Mouse (Mus musculus): ENCODE results near the gene Gramd1c.

Gene Gramd1c

GRCm38 (mm10) chr16:44063025-44063894, at the start of gene Gramd1c:
Gene Gramd1c (minus strand): TSS chr16:44063345.
- peak; percentile 55 to 56 for DNase-seq

GRCm38 (mm10) chr16:44109002-44109401, 45.9 kb upstream of the Gramd1c start:
- no peak for DNase-seq

- DNase-seq = no peak
These were observed 42.1 kb upstream of the Gramd1c start for GRCm38 (mm10) chr16:44105211-44105610.

- peak; percentile 23 to 39 for DNase-seq
These were observed 40.9 kb upstream of the Gramd1c start for GRCm38 (mm10) chr16:44103806-44104766.

GRCm38 (mm10) chr16:44102925-44103324, 39.8 kb upstream of the Gramd1c start:
- DNase-seq = peak; percentile 12

GRCm38 (mm10) chr16:44101181-44101710, 38.1 kb upstream of the Gramd1c start:
- DNase-seq = no peak

GRCm38 (mm10) chr16:44099377-44099776, 36.2 kb upstream of the Gramd1c start:
- no peak for DNase-seq

- DNase-seq = no peak
These were observed 24.5 kb upstream of the Gramd1c start for GRCm38 (mm10) chr16:44087650-44088049.

GRCm38 (mm10) chr16:44061341-44061740, 1.8 kb downstream of the Gramd1c start:
- DNase-seq = no peak

GRCm38 (mm10) chr16:44060604-44061286, 2.4 kb downstream of the Gramd1c start:
- DNase-seq = no peak

GRCm38 (mm10) chr16:44058745-44059144, 4.4 kb downstream of the Gramd1c start:
- DNase-seq = peak; percentile 79

GRCm38 (mm10) chr16:44055766-44056165, 7.4 kb downstream of the Gramd1c start:
- no peak for DNase-seq

GRCm38 (mm10) chr16:44053265-44053664, 9.9 kb downstream of the Gramd1c start:
- no peak for DNase-seq

GRCm38 (mm10) chr16:44052390-44052789, 10.8 kb downstream of the Gramd1c start:
- no peak for DNase-seq

- no peak for DNase-seq
These were observed 13.0 kb downstream of the Gramd1c start for GRCm38 (mm10) chr16:44050139-44050538.

GRCm38 (mm10) chr16:44039112-44039511, 24.0 kb downstream of the Gramd1c start:
- peak; percentile 30 to 38 for DNase-seq

- no peak for DNase-seq
These were observed 27.9 kb downstream of the Gramd1c start for GRCm38 (mm10) chr16:44035221-44035620.

- DNase-seq = no peak
These were observed 29.8 kb downstream of the Gramd1c start for GRCm38 (mm10) chr16:44033365-44033764.

GRCm38 (mm10) chr16:44029273-44029672, 33.9 kb downstream of the Gramd1c start:
- no peak for DNase-seq

- no peak for DNase-seq
These were observed 36.3 kb downstream of the Gramd1c start for GRCm38 (mm10) chr16:44026822-44027221.

GRCm38 (mm10) chr16:44026210-44026609, 36.9 kb downstream of the Gramd1c start:
- DNase-seq = peak; percentile 33 to 37

GRCm38 (mm10) chr16:44018986-44019548, 44.1 kb downstream of the Gramd1c start:
- no peak for DNase-seq
